Mouse (Mus musculus): ENCODE results near the gene E330017A01Rik. TPM values are rescaled to one million over a fixed set of nuclear protein-coding genes. Genes with fewer than 3 reads are reported as not detected.
A peak's percentile ranks its signal among the peaks of the same experiment; 100 is the strongest.
"Not testable (repeated sequence)": the region's sequence is repeated elsewhere in the genome, so short reads cannot be mapped to it uniquely, and the experiment has no call there.

The E330017A01Rik gene
- polyA plus RNA-seq, 1 experiment from 2014 or later, result not detected

- no peak overlapping the region for H3K27ac ChIP-seq (ENCODE audit: low read depth, low read length)
- 84% methylated on average over 3 of the region's 3 CpGs for WGBS
- no peak for DNase-seq (ENCODE audit: low spot score)
- no peak overlapping the region for H3K4me2 ChIP-seq (ENCODE audit: low read length)
- H3K9ac ChIP-seq (ENCODE audit: low read length), result no peak overlapping the region
- H3K27me3 ChIP-seq (replicated peaks; ENCODE audit: control insufficient read depth, insufficient read depth, low read length), result no peaks in the 10 kb centered on the region
- no peak for ATAC-seq
- no peak overlapping the region for H3K4me3 ChIP-seq (ENCODE audit: low read depth, low read length)
- no peaks in the 10 kb centered on the region; the same call in 1 of the 2 replicates for H3K36me3 ChIP-seq (ENCODE audit: control insufficient read depth, insufficient read depth, low read length)
- no peaks in the 10 kb centered on the region for H3K9me3 ChIP-seq (replicated peaks; ENCODE audit: control insufficient read depth, low read length)
- no peaks in the 10 kb centered on the region for H3K4me1 ChIP-seq (ENCODE audit: control insufficient read depth, insufficient read depth, low read length)
These were observed 30.0 kb upstream of the E330017A01Rik start for GRCm38 (mm10) chr16:58668586-58668985.

- WGBS, result 87% methylated on average over 3 of the region's 3 CpGs
- not testable (repeated sequence) for H3K4me3 ChIP-seq (ENCODE audit: low read depth, low read length); H3K27me3 ChIP-seq (replicated peaks; ENCODE audit: control insufficient read depth, insufficient read depth, low read length); DNase-seq (ENCODE audit: low spot score); H3K4me2 ChIP-seq (ENCODE audit: low read length); ATAC-seq; H3K4me1 ChIP-seq (ENCODE audit: control insufficient read depth, insufficient read depth, low read length); H3K9me3 ChIP-seq (replicated peaks; ENCODE audit: control insufficient read depth, low read length); H3K36me3 ChIP-seq (ENCODE audit: control insufficient read depth, insufficient read depth, low read length); H3K27ac ChIP-seq (ENCODE audit: low read depth, low read length); H3K9ac ChIP-seq (ENCODE audit: low read length)
These were observed 28.1 kb upstream of the E330017A01Rik start for GRCm38 (mm10) chr16:58666681-58667080.

DNA sequence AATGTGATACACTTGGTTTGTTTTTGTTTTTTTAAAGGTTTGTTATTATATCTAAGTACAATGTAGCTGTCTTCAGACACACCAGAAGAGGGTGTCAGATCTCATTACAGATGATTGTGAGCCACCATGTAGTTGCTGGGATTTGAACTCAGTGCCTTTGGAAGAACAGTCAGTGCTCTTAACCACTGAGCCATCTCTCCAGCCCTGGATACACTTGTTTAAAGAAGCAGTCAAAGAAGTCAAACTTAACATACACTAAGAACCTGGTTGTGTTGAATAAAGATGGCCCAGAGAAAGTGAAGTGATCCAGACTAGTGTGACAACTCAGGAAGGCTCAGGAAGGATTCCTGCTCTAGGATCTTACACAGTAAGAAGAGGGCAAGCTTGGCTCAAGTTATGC lies 26.6 kb upstream of the E330017A01Rik start:
- not testable (repeated sequence) for H3K27ac ChIP-seq (ENCODE audit: low read depth, low read length); H3K4me3 ChIP-seq (ENCODE audit: low read depth, low read length); DNase-seq (ENCODE audit: low spot score); H3K4me1 ChIP-seq (ENCODE audit: control insufficient read depth, insufficient read depth, low read length); H3K27me3 ChIP-seq (replicated peaks; ENCODE audit: control insufficient read depth, insufficient read depth, low read length); H3K9me3 ChIP-seq (replicated peaks; ENCODE audit: control insufficient read depth, low read length); H3K4me2 ChIP-seq (ENCODE audit: low read length); H3K36me3 ChIP-seq (ENCODE audit: control insufficient read depth, insufficient read depth, low read length); H3K9ac ChIP-seq (ENCODE audit: low read length); ATAC-seq

- 84% methylated on average over 2 of the region's 2 CpGs for WGBS
- H3K27ac ChIP-seq (ENCODE audit: low read depth, low read length), result no peak overlapping the region
- H3K36me3 ChIP-seq (ENCODE audit: control insufficient read depth, insufficient read depth, low read length), result no peaks in the 10 kb centered on the region
- ATAC-seq (no peak), DNase-seq (ENCODE audit: low spot score) (no peak)
- no peak overlapping the region for H3K4me2 ChIP-seq (ENCODE audit: low read length)
- no peak overlapping the region for H3K4me3 ChIP-seq (ENCODE audit: low read depth, low read length)
- no peaks in the 10 kb centered on the region for H3K27me3 ChIP-seq (replicated peaks; ENCODE audit: control insufficient read depth, insufficient read depth, low read length)
- no peaks in the 10 kb centered on the region for H3K4me1 ChIP-seq (ENCODE audit: control insufficient read depth, insufficient read depth, low read length)
- no peak overlapping the region for H3K9ac ChIP-seq (ENCODE audit: low read length)
- no peaks in the 10 kb centered on the region for H3K9me3 ChIP-seq (replicated peaks; ENCODE audit: control insufficient read depth, low read length)
These were observed 25.3 kb upstream of the E330017A01Rik start for GRCm38 (mm10) chr16:58663816-58664215.

DNA sequence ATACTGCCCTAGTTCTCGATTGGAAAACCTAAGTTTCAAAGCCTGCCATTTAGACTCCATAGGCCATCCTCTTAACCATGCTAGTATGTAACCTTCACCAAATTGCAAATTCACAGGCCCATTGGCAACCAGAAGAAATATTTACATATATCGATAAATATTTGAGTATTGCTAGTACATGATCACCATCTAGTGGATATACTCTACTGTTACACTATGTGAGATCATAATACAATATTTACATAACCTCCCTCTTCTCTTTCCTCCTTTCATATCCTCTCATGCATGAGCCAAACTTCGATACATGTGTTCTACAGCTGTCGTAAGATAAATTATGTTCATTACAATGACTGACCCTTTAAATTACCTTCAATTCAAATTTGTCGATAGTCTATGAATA lies 24.5 kb upstream of the E330017A01Rik start:
- Histone ChIP-seq H3K27ac (ENCODE audit: low read depth, low read length) (no peak overlapping the region), H3K4me2 (ENCODE audit: low read length) (no peak overlapping the region), H3K36me3 (ENCODE audit: control insufficient read depth, insufficient read depth, low read length) (no peaks in the 10 kb centered on the region), H3K4me1 (ENCODE audit: control insufficient read depth, insufficient read depth, low read length) (no peaks in the 10 kb centered on the region), H3K4me3 (ENCODE audit: low read depth, low read length) (no peak overlapping the region), H3K27me3 (replicated peaks; ENCODE audit: control insufficient read depth, insufficient read depth, low read length) (no peaks in the 10 kb centered on the region), H3K9me3 (replicated peaks; ENCODE audit: control insufficient read depth, low read length) (no peaks in the 10 kb centered on the region), H3K9ac (ENCODE audit: low read length) (no peak overlapping the region)
- DNase-seq (ENCODE audit: low spot score) (peak; percentile 64), ATAC-seq (peak; percentile 55; the same call in 1 of the 2 replicates)
- WGBS, result 75% methylated on average over 5 of the region's 5 CpGs

- Histone ChIP-seq H3K4me2 (ENCODE audit: low read length) (no peak overlapping the region), H3K4me3 (ENCODE audit: low read depth, low read length) (no peak overlapping the region), H3K9me3 (replicated peaks; ENCODE audit: control insufficient read depth, low read length) (no peaks in the 10 kb centered on the region), H3K36me3 (ENCODE audit: control insufficient read depth, insufficient read depth, low read length) (no peaks in the 10 kb centered on the region), H3K27ac (ENCODE audit: low read depth, low read length) (no peak overlapping the region), H3K4me1 (ENCODE audit: control insufficient read depth, insufficient read depth, low read length) (no peaks in the 10 kb centered on the region), H3K27me3 (replicated peaks; ENCODE audit: control insufficient read depth, insufficient read depth, low read length) (no peaks in the 10 kb centered on the region), H3K9ac (ENCODE audit: low read length) (no peak overlapping the region)
- ATAC-seq (no peak), DNase-seq (ENCODE audit: low spot score) (no peak)
These were observed 23.8 kb upstream of the E330017A01Rik start for GRCm38 (mm10) chr16:58662287-58662791.

DNA sequence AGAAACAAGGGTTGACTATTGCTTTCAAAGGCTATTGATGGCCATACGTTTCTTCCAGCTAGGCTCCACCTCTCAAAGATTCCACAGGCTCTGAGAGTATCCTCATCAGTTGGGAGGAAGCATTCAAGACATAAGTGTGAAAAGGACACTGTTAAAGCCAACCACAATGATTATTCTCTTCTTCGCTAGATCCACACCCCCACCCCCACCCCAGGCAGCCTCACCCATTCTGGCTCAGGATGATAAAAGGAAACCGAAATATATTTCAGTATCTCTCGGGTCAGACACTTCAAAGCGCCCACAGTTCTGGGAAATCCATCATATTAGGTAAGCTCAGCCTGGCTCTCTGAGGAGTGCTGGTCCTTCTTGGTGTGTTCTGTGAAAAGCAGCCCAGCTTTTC lies 23.3 kb upstream of the E330017A01Rik start:
- H3K4me1 ChIP-seq (ENCODE audit: control insufficient read depth, insufficient read depth, low read length), result no peaks in the 10 kb centered on the region
- H3K36me3 ChIP-seq (ENCODE audit: control insufficient read depth, insufficient read depth, low read length), result no peaks in the 10 kb centered on the region
- no peaks in the 10 kb centered on the region for H3K27me3 ChIP-seq (replicated peaks; ENCODE audit: control insufficient read depth, insufficient read depth, low read length)
- H3K9me3 ChIP-seq (replicated peaks; ENCODE audit: control insufficient read depth, low read length), result no peaks in the 10 kb centered on the region
- no peak for DNase-seq (ENCODE audit: low spot score)
- H3K9ac ChIP-seq (ENCODE audit: low read length), result no peak overlapping the region
- H3K4me2 ChIP-seq (ENCODE audit: low read length), result no peak overlapping the region
- no peak for ATAC-seq
- no peak overlapping the region for H3K4me3 ChIP-seq (ENCODE audit: low read depth, low read length)
- no peak overlapping the region for H3K27ac ChIP-seq (ENCODE audit: low read depth, low read length)
- 80% methylated on average over 5 of the region's 5 CpGs for WGBS

DNA sequence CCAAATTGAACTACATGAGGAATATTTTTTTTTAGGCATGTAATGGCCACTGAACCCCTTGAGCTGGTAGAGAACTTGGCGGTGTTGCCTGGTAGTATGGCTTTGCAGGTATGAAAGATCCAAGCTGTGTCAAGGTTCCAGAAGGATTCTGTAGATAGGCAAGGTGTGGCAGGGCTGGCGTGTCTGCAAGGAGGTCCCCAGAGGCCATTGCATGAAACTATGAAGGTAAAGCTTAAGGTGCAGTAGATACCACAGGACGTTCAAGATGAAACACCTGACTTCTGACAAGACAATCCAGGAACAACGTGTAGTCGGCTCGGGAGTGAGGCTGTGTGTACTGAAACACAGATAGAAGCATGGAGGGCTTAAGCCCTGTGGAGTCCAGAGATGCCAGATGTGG lies 20.1 kb upstream of the E330017A01Rik start:
- Histone ChIP-seq H3K9me3 (replicated peaks; ENCODE audit: control insufficient read depth, low read length) (no peaks in the 10 kb centered on the region), H3K4me1 (ENCODE audit: control insufficient read depth, insufficient read depth, low read length) (no peaks in the 10 kb centered on the region), H3K4me2 (ENCODE audit: low read length) (no peak overlapping the region), H3K9ac (ENCODE audit: low read length) (no peak overlapping the region), H3K27ac (ENCODE audit: low read depth, low read length) (no peak overlapping the region), H3K27me3 (replicated peaks; ENCODE audit: control insufficient read depth, insufficient read depth, low read length) (no peaks in the 10 kb centered on the region), H3K4me3 (ENCODE audit: low read depth, low read length) (no peak overlapping the region), H3K36me3 (ENCODE audit: control insufficient read depth, insufficient read depth, low read length) (no peaks in the 10 kb centered on the region)
- no peak for DNase-seq (ENCODE audit: low spot score)
- ATAC-seq, result no peak
- 90% methylated on average over 6 of the region's 6 CpGs for WGBS

- H3K27me3 ChIP-seq (replicated peaks; ENCODE audit: control insufficient read depth, insufficient read depth, low read length), result no peaks in the 10 kb centered on the region
- H3K9ac ChIP-seq (ENCODE audit: low read length), result no peak overlapping the region
- H3K9me3 ChIP-seq (replicated peaks; ENCODE audit: control insufficient read depth, low read length), result no peaks in the 10 kb centered on the region
- H3K4me3 ChIP-seq (ENCODE audit: low read depth, low read length), result no peak overlapping the region
- 84% methylated on average over 4 of the region's 4 CpGs for whole genome bisulfite sequencing
- no peaks in the 10 kb centered on the region for H3K36me3 ChIP-seq (ENCODE audit: control insufficient read depth, insufficient read depth, low read length)
- H3K27ac ChIP-seq (ENCODE audit: low read depth, low read length), result no peak overlapping the region
- H3K4me2 ChIP-seq (ENCODE audit: low read length), result no peak overlapping the region
- no peak for DNase-seq (ENCODE audit: low spot score)
- no peaks in the 10 kb centered on the region for H3K4me1 ChIP-seq (ENCODE audit: control insufficient read depth, insufficient read depth, low read length)
- ATAC-seq, result no peak
These were observed 18.0 kb upstream of the E330017A01Rik start for GRCm38 (mm10) chr16:58656526-58656925.
